Mouse (Mus musculus) CH12.LX (cell line): ENCODE measurements around the gene Nrm.

ENCODE experiments used
- CHD1 ChIP-seq: IDR thresholded peaks from 2 replicates; pipeline ENCODE4 v1.6.1; 2012; ENCODE audit warnings: low read depth, low read length, improper control_type of control experiment, inconsistent platforms
- CTCF ChIP-seq, 2 experiments: IDR thresholded peaks in 1 of 2; conservative IDR thresholded peaks in 1 of 2; 2 replicates each; pipeline ENCODE4 v1.5.1; 2011 to 2012; ENCODE audit warnings: low read depth in 2 of 2, low read length in 2 of 2, improper control_type of control experiment in 1 of 2, inconsistent platforms in 1 of 2, mild to moderate bottlenecking in 1 of 2, moderate library complexity in 1 of 2
- GABPA ChIP-seq: IDR thresholded peaks from 2 replicates; pipeline ENCODE4 v1.6.1; 2012; ENCODE audit warnings: low read depth, low read length, improper control_type of control experiment, inconsistent platforms; ENCODE audit not compliant: insufficient replicate concordance
- KAT2A ChIP-seq: IDR thresholded peaks from 2 replicates; pipeline ENCODE4 v1.6.1; 2012; ENCODE audit warnings: low read length, improper control_type of control experiment, inconsistent platforms; ENCODE audit not compliant: insufficient replicate concordance
- MEF2A ChIP-seq: IDR thresholded peaks from 2 replicates; pipeline ENCODE4 v1.6.1; 2014; ENCODE audit warnings: low read depth, mild to moderate bottlenecking, inconsistent platforms, low read length, improper control_type of control experiment, borderline replicate concordance
- MXI1 ChIP-seq: IDR thresholded peaks from 2 replicates; pipeline ENCODE4 v1.6.1; 2011; ENCODE audit warnings: mild to moderate bottlenecking, low read depth, low read length, improper control_type of control experiment
- NELFE ChIP-seq: IDR thresholded peaks from 2 replicates; pipeline ENCODE4 v1.6.1; 2011; ENCODE audit warnings: low read depth, low read length, improper control_type of control experiment
- POLR2A ChIP-seq: IDR thresholded peaks from 2 replicates; pipeline ENCODE4 v1.6.1; 2011; ENCODE audit warnings: low read depth, mild to moderate bottlenecking, improper control_type of control experiment, low read length
- POLR2AphosphoS2 ChIP-seq: IDR thresholded peaks from 2 replicates; pipeline ENCODE4 v1.6.1; 2011; ENCODE audit warnings: low read depth, low read length, improper control_type of control experiment
- RAD21 ChIP-seq: IDR thresholded peaks from 2 replicates; pipeline ENCODE4 v1.6.1; 2011; ENCODE audit warnings: low read depth, mild to moderate bottlenecking, low read length, improper control_type of control experiment, moderate library complexity
- SIN3A ChIP-seq: IDR thresholded peaks from 2 replicates; pipeline ENCODE4 v1.6.1; 2012; ENCODE audit warnings: low read length, improper control_type of control experiment, inconsistent platforms
- ZC3H11A ChIP-seq: IDR thresholded peaks from 2 replicates; pipeline ENCODE4 v1.6.1; 2012; ENCODE audit warnings: low read depth, mild to moderate bottlenecking, inconsistent platforms, low read length, improper control_type of control experiment
- ZMIZ1 ChIP-seq: IDR thresholded peaks from 2 replicates; pipeline ENCODE4 v1.6.1; 2012; ENCODE audit warnings: low read depth, mild to moderate bottlenecking, inconsistent platforms, low read length, improper control_type of control experiment

DNA sequence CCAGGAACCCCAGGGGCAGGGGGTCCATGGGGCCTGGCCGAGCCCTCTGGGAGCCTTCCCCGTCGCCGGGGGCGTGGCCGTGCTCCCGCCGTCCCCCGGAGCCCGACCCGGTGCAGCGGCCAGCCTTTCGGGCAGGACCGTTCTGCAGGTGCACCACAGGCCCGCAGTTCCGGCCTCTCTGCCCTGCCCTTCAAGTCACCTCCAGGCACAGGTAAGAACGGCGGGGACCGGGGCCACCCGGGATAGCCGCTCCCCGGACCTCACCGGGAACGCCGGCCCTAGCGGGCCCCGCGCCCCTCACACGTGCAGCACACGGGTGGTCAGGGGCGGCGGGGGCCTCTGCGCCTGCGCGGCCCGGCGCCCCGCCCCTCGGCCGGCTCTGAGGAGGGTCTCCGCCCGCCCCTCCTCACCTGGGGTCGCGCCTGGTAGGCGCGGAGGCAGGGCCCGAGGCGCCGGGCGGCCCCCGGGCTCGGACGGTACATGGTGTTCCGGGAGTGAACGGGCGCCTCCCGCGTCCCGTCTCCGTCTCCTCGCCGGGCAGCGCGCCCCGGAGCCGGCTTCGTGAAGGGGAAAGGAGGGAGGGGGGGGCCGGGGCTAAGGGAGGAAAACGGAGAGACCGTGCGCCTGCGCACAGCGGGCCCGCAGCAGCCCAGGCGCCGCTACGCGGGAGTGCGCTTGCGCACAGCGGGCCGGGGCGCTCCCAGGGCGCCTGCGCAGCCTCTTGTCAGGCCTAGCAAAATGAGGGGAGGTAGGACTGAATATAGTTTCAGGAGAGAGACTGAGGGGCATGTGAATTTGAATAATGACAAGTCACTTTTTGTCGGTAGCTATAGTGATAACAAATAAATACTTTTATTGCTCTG is 35.9 kb downstream of the Nrm start, which contains the start of gene 2310061I04Rik:
- no peak for TF ChIP-seq CHD1
- no peak for TF ChIP-seq ZC3H11A
- TF ChIP-seq NELFE = peak; percentile 59
- no peak for TF ChIP-seq CTCF (conservative IDR thresholded peaks at IDR 0.05 in 1 of 2, IDR thresholded peaks at IDR 0.05 in 1 of 2; ENCODE audit: low read depth in 2 of 2, low read length in 2 of 2)
- no peak for TF ChIP-seq RAD21
- TF ChIP-seq POLR2A = peak; percentile 50
- no peak for TF ChIP-seq GABPA
- no peak for TF ChIP-seq ZMIZ1
- peak; percentile 82 for TF ChIP-seq MXI1
- TF ChIP-seq SIN3A = peak; percentile 63; the same call in 1 of the 2 replicates
- peak; percentile 8; the same call in 1 of the 2 replicates for TF ChIP-seq MEF2A
- TF ChIP-seq KAT2A = no peak
- TF ChIP-seq POLR2AphosphoS2 = 0 out of 2 replicates have a peak, but pooled peaks have one; percentile 77
